Mouse (Mus musculus) E14TG2a.4 (cell line): Measurements from ENCODE around the gene Tmem121b.

Source experiments
- H3K27me3 ChIP-seq: 2 replicates; pipeline ENCODE4 v1.6.1; 2014; ENCODE audit warnings: low read length, control low read depth; ENCODE audit not compliant: insufficient read depth
- H3K36me3 ChIP-seq: 2 replicates; pipeline ENCODE4 v1.6.1; 2014; ENCODE audit warnings: low read length, control low read depth; ENCODE audit not compliant: insufficient read depth
- H3K4me1 ChIP-seq: replicated peaks from 2 replicates; pipeline ENCODE4 v1.6.1; 2014; ENCODE audit warnings: low read depth, low read length, control low read depth
- H3K4me3 ChIP-seq: replicated peaks from 2 replicates; pipeline ENCODE4 v1.5.1; 2014; ENCODE audit warnings: mild to moderate bottlenecking, low read length
- H3K9me3 ChIP-seq: 2 replicates; pipeline ENCODE4 v1.6.1; 2014; ENCODE audit warnings: low read length, control low read depth
- CTCF ChIP-seq: conservative IDR thresholded peaks from 2 replicates; pipeline ENCODE4 v1.5.1; 2014; ENCODE audit warnings: low read length
- NANOG ChIP-seq: IDR thresholded peaks from 2 replicates; pipeline ENCODE4 v1.6.1; 2014; ENCODE audit warnings: borderline replicate concordance, low read length, mixed read lengths
- POU5F1 ChIP-seq: IDR thresholded peaks from 2 replicates; pipeline ENCODE4 v1.6.1; 2014; ENCODE audit warnings: low read length, borderline replicate concordance

Gene Tmem121b

DNA sequence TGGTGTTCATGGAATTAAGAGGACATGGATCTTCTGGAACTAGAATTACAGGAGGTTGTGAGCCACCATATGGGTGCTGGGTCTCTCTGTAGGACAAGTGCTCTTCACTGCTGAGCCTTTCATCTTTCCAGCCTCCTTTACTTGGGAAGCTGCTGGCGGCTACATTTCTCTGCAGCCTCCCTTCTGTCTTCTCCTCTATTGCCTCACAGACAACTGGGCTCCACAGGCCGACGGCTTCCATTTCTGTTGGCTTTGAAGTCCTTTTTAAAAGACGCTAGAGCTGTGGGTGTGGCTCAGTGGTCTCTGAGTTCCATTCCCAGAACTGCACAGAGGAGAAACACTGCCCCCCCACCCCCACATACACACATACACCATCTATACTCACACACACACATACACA is 28.2 kb downstream of the Tmem121b start:
- peaks cover 18% of the 10 kb centered on the region for H3K4me1 ChIP-seq
- H3K27me3 ChIP-seq, result peaks cover 28% of the 10 kb centered on the region
- peaks cover 18% of the 10 kb centered on the region; the same call in 1 of the 2 replicates for H3K9me3 ChIP-seq
- no peak overlapping the region for H3K4me3 ChIP-seq
- no peaks in the 10 kb centered on the region for H3K36me3 ChIP-seq
- no peak for TF ChIP-seq CTCF
- no peak for TF ChIP-seq POU5F1

DNA sequence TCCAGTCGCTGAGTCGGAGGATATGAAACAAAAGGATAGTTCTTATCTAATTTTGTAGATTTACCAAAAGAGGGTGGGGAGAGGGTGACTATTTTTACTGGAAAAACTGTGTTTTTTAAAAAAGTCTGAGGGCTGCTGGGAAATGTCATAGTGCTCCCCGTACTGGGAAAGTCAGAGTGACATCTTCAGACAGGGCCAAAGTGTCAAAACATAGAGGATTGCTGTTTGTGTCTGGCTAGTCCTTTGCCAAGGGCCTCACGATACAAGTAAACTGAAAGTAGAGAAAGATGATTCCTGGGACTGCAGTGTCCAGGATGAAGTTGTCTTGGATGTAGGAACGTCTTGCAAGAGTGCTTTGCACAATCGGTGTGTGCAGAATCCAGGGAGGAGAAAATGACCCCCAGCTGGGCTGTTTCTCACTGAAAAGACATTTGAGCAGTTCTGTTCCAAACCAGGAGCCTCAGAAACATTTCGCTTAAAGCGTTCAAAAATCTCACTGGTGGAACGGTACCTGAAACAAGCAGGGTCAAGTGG is 29.1 kb downstream of the Tmem121b start:
- peaks cover 18% of the 10 kb centered on the region for H3K4me1 ChIP-seq
- H3K36me3 ChIP-seq, result no peaks in the 10 kb centered on the region
- 0 out of 2 replicates have a peak overlapping the region, but pooled peaks have one; percentile 88 for H3K4me3 ChIP-seq
- TF ChIP-seq CTCF, result no peak
- TF ChIP-seq NANOG, result no peak
- no peak for TF ChIP-seq POU5F1
- H3K9me3 ChIP-seq, result peaks cover 18% of the 10 kb centered on the region; the same call in 1 of the 2 replicates
- H3K27me3 ChIP-seq, result peaks cover 28% of the 10 kb centered on the region

DNA sequence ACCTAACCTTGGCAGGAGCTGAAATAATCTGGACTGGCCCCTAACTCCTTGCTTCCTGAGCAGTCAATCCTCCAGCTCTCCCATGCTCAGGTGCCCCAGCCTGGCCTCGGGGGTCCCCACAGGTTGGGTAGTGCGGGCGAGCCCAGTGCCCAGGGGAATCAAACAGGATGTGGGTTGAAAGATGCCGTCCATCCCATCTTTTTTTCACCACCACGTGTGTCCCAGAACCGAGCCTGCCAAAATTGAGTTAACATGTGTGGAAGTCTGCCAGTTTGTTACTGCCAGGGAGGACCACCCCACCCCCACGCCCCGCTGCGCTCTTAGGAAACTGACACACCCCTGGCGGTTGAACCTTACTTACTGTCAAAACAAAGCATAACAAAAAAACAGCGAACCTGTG is 29.7 kb downstream of the Tmem121b start:
- H3K27me3 ChIP-seq, result peaks cover 28% of the 10 kb centered on the region
- H3K36me3 ChIP-seq, result no peaks in the 10 kb centered on the region
- H3K9me3 ChIP-seq, result peaks cover 18% of the 10 kb centered on the region; the same call in 1 of the 2 replicates
- no peak for TF ChIP-seq CTCF
- no peak for TF ChIP-seq POU5F1
- no peak for TF ChIP-seq NANOG
- peaks cover 18% of the 10 kb centered on the region for H3K4me1 ChIP-seq
- peak overlapping the region; percentile 88 for H3K4me3 ChIP-seq

DNA sequence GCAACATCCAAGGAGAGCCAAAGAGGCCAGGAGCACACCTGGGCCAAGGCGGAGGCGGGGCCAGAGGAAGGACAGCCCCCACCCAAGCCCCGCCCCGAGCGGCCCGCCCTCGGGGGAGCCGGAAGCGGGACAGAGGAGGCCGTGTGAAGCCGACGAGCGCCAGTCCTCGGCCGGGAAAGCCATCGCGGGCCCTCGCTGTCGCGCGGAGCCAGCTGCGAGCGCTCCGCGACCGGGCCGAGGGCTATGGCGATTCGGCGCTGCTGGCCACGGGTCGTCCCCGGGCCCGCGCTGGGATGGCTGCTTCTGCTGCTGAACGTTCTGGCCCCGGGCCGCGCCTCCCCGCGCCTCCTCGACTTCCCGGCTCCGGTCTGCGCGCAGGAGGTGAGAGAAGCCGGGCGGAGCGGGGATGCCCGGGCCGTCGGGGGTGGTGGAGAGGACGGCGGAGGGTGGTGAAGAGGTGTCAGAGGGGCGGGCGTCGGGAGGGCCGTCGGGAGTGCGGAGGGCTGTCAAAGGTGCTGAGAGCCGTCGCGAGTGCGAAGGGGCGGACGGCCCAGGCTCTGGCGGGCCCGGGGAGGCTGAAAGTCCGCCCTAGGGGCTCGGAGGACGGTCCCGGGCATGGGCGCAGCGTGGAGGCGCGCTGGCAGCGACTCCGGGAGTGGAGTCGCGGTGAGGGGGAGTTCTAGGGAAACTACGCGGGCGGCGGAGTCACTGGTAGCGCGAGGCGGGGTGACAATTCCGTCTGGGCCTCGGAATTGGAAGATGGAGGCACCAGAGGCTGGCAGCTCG is 30.3 kb downstream of the Tmem121b start, which contains the start of gene Il17ra:
Gene Il17ra, plus strand, starts transcription at position 162 of the 786 bp plus-strand sequence.
- peaks cover 28% of the 10 kb centered on the region for H3K27me3 ChIP-seq
- peak within 1 kb of the TSS; percentile 88 for H3K4me3 ChIP-seq
- H3K4me1 ChIP-seq, result peaks cover 18% of the 10 kb centered on the region
- no peaks in the 10 kb centered on the region for H3K36me3 ChIP-seq
- H3K9me3 ChIP-seq, result peaks cover 18% of the 10 kb centered on the region; the same call in 1 of the 2 replicates
- TF ChIP-seq NANOG (no peak), CTCF (no peak), POU5F1 (no peak)

DNA sequence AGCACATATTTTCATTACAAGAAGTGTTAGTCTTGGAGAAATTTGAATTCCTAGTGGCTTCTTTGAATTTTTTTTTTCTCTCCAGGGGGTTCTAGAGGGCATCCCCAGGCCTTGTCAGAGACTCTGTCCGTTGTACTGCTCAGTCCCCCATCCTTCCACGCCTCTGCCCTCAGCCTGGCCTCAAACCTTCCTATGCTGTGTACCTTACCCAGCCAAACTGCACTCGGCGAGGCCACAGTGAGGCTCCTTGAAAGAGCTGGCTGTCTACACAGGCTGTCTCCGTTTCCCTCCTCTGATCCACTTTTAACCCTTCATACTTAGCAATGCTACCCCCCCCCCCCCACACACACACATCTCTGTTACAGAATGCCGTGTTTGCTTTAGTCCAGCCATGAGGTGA is 31.4 kb downstream of the Tmem121b start:
- no peak overlapping the region for H3K4me3 ChIP-seq
- peaks cover 18% of the 10 kb centered on the region; the same call in 1 of the 2 replicates for H3K9me3 ChIP-seq
- peaks cover 18% of the 10 kb centered on the region for H3K4me1 ChIP-seq
- peaks cover 28% of the 10 kb centered on the region for H3K27me3 ChIP-seq
- H3K36me3 ChIP-seq, result no peaks in the 10 kb centered on the region
- TF ChIP-seq CTCF (no peak), NANOG (no peak), POU5F1 (no peak)

DNA sequence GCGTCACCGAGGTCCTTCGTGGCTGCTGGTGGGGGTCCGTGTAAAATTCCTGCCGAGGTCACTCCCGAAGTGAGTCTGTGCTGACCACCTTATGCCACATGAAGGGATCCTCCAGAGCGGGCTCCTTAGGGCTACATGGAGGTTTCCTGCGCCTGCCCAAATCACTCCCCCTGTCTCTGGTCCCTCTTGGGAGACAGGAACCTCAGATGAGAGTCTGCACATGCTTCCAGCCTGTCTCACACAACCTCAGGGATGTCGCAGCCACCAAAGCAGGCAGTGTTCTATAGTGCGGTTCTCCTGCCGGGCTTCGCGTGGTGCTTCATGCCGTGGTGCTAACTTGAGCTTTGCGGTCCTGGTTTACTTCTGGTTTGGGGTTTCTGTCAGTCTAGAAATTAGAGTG is 32.4 kb downstream of the Tmem121b start:
- H3K36me3 ChIP-seq, result no peaks in the 10 kb centered on the region
- peaks cover 18% of the 10 kb centered on the region; the same call in 1 of the 2 replicates for H3K9me3 ChIP-seq
- 0 out of 2 replicates have a peak overlapping the region, but pooled peaks have one; percentile 17 for H3K4me3 ChIP-seq
- TF ChIP-seq POU5F1, result no peak
- peaks cover 18% of the 10 kb centered on the region for H3K4me1 ChIP-seq
- H3K27me3 ChIP-seq, result peaks cover 28% of the 10 kb centered on the region

DNA sequence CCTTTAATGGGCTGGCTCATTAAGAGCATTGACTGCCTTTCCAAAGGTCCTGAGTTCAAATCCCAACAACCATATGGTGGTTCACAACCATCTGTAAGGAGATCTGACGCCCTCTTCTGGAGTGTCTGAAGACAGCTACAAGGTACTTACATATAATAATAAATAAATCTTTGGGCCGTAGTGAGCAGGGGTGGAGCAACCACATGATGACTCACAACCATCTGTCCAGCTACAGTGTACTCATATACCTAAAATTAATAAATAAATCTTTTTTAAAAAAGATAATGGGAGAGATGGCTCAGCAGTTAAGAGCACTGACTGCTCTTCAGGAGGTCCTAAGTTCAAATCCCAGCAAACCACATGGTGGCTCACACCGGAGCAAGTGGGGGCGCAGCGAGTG is 35.9 kb downstream of the Tmem121b start:
- peaks cover 24% of the 10 kb centered on the region for H3K27me3 ChIP-seq
- H3K4me3 ChIP-seq, result no peak overlapping the region
- peaks cover 17% of the 10 kb centered on the region; the same call in 1 of the 2 replicates for H3K9me3 ChIP-seq
- H3K36me3 ChIP-seq, result no peaks in the 10 kb centered on the region
- peaks cover 12% of the 10 kb centered on the region for H3K4me1 ChIP-seq
- TF ChIP-seq NANOG (no peak), POU5F1 (no peak), CTCF (no peak)

DNA sequence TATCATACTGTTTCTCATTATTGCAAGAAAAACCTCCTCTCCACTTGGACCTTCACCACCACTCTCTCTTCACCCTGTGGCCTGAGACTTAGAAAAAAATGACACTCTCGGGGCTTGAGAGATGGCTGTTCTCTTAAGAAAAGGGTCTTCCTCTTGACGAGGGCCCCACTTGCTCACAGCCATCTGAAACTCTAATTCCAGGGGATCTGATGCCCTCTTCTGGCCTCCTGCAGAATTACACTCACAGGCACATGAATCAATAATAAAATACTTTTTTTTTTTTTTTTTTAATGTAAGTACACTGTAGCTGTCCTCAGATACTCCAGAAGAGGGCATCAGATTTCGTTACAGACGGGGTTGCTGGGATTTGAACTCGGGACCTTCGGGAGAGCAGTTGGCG is 36.5 kb downstream of the Tmem121b start:
- TF ChIP-seq NANOG (no peak), CTCF (peak; percentile 87)
- H3K9me3 ChIP-seq, result peaks cover 10% of the 10 kb centered on the region; the same call in 1 of the 2 replicates
- peaks cover 25% of the 10 kb centered on the region for H3K27me3 ChIP-seq
- H3K4me3 ChIP-seq, result no peak overlapping the region
- H3K36me3 ChIP-seq, result no peaks in the 10 kb centered on the region
- peaks cover 12% of the 10 kb centered on the region for H3K4me1 ChIP-seq

DNA sequence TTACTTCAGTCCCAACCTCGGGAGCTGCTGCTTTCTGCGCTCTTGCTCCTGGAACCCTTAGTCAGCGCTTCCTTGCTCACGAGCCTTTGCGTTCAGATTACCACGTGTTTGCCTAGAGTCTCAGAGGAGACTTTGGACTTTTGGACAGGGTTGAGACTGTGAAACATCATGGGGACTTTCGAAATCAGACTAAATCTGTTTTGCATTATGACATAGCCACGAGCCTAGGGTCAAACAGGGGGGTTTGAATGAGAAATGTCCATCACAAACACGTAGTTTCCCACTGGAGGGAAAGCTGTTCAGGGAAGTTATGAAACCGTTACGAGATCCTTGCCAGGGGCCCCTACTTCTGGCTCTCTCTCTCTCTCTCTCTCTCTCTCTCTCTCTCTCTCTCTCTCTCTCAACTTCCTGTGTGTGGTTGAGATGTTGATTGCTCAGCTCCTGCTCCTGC is 39.0 kb downstream of the Tmem121b start:
- peaks cover 8% of the 10 kb centered on the region for H3K4me1 ChIP-seq
- no peaks in the 10 kb centered on the region for H3K9me3 ChIP-seq
- no peak for TF ChIP-seq NANOG
- no peak for TF ChIP-seq POU5F1
- no peak for TF ChIP-seq CTCF
- H3K27me3 ChIP-seq, result peaks cover 20% of the 10 kb centered on the region
- H3K36me3 ChIP-seq, result no peaks in the 10 kb centered on the region
- H3K4me3 ChIP-seq, result no peak overlapping the region; the same call in 1 of the 2 replicates
